Mouse (Mus musculus) neutrophil, adult 5-6 weeks (primary cell): ENCODE measurements around the gene Eef2kmt. TPM values are rescaled to one million over a fixed set of nuclear protein-coding genes. Genes with fewer than 3 reads are reported as not detected.
A peak's percentile ranks its signal among the peaks of the same experiment; 100 is the strongest.
"Not testable (repeated sequence)": the region's sequence is repeated elsewhere in the genome, so short reads cannot be mapped to it uniquely, and the experiment has no call there.

Experiments used
- ATAC-seq: fragments of 151-379, 151-347 bp; 2 replicates; pipeline ENCODE4 v1.8.0; 2017; ENCODE audit warnings: mild to moderate bottlenecking, moderate TSS enrichment; ENCODE audit not compliant: insufficient number of reproducible peaks, poor library complexity, low FRiP score, severe bottlenecking; ENCODE audit errors: extremely low read depth
- total RNA-seq: library from RNA; stranded (forward); fragments of 200-1000 nt; gene quantifications from 2 replicates; pipeline ENCODE4 v1.2.3, GENCODE M21; 2017

The Eef2kmt gene
- total RNA-seq, 1 experiment from 2014 or later: 11.3 TPM

DNA sequence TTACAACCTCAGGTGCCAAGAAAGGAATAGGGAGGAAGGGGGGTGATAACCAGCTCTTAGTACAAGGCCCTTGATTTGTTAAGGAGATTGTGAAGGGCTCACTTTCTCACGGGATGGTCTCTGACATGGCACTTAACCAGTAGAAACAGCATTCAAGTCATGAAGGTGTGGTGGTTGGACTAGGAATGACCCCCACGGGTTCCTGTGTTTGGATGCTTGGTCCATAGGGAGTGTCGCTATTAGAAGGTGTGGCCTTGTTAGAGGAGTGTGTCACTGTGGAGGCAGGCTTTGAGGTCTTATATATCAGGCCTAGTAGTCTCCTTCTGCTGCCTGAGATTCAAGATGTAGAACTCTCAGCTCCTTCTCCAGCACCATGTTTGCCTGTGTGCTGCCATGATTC is 27.7 kb downstream of the Eef2kmt start:
- ATAC-seq: not testable (repeated sequence)

DNA sequence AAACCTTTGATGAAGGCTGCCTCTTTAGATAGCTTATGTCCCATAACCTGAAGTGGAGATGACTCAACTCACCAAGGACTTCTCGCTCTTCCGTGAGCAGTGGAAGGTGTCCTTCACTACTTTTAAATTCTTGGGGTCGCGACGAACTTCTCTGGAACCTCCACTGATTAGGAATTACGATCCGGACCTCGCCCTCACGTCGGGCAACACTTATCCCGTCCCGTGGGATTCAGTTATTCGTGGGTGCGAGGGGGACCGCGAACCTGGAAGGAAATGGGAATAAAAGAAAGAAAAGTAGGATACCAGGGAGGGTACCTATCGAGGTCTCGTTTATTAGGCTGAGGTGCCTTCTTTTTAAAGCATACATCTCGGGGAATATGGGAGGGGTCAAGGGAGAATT is 28.3 kb downstream of the Eef2kmt start:
- ATAC-seq: not testable (repeated sequence)

DNA sequence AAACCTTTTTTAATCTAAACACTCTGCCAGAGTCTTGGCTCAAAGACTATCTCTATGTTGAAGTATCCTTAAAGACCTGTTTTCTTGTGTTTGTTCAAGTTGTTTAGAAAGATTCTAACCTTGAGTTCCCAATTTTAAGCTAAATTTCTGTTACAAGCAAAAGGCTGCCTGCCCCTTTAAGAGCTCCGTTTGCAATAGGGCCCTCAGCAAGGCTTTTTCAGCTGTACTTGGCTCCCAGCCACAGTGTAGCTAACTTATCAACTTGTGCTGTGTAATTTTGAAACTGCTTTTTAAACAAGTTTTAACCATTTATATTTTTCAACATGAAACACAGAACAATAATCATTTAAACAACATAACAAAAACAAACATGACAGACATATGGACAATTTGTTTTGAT is 29.2 kb downstream of the Eef2kmt start:
- ATAC-seq: not testable (repeated sequence)

DNA sequence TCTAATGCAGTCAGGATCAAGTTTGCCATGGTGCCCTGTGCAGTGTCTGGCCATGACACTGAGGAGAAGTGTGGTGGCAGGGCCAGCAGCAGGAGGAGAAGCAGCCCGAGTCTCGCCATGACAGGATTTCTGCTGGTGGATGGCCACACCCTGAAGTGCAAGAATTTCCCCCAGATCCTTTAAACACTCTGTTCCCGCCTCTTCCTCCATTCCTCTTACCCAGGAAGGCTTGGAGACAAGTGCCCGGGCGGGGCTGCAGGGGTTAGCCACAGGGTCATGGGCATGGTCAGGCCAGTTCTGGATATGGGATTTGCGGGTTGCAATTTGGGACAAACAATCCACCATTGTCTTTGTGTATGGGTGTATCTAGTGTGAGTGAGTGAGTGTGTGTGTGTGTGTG is 33.6 kb downstream of the Eef2kmt start, which contains the start of gene AU021092:
AU021092 (minus strand) TSS at position 160 of the 400 bp plus-strand sequence.
- ATAC-seq: no peak

DNA sequence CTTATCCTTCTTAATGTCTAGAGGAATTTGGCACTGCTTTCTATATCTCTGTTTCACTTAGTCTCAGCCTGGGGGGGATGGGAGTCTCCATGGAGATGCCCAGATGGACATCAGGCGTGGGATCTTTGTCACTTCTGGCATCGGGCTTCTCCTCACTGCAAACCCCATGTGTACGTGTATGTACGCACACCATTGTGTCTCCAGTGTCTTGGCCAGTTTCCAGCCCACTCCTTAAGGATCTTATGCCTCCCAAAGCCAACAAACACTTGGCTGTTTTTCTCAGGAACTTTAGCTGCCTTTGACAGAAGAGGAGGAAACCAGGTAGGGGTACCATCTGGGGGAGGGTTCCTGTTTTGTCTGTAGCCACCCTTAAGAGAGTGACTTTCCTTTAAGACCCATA is 34.4 kb downstream of the Eef2kmt start:
- ATAC-seq: no peak

DNA sequence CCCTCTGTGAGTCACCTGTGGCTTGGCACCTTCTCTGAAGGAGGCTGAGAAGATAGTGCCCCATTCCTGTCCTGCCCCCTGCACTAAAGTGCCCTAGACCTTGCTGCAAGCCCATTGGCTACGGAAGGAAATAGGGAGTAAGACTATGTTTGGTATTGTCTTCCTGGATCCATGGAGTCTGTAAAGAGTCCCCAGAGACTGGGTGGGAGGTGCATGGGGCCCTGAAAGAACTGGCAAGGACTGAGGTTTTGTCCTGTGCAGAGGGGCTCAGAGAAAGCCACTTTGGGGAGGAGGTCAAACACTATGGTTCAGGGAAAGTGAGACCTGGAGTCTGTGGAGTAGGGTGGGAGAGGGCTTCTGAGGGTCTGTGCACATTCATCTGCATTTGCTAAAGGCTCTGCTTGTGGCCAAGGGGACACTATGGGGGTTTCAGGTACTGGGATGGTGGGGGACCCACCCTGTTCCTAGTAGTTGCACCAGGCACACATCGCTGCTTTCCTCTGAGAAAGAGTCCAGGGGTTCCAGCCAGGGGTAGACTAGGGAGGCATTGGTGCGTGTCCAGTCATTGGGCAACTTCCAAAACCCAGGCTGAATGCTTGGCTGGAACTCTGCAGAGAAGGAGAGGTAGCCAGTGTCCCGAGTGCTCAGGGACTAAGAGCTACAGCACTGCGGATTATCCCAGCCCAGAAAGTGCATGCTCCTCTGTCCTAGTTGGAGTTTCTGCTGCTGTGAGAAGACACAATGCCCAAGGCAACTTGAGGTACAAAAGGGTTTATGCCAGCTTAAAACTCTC is 38.2 kb downstream of the Eef2kmt start:
- no peak for ATAC-seq

DNA sequence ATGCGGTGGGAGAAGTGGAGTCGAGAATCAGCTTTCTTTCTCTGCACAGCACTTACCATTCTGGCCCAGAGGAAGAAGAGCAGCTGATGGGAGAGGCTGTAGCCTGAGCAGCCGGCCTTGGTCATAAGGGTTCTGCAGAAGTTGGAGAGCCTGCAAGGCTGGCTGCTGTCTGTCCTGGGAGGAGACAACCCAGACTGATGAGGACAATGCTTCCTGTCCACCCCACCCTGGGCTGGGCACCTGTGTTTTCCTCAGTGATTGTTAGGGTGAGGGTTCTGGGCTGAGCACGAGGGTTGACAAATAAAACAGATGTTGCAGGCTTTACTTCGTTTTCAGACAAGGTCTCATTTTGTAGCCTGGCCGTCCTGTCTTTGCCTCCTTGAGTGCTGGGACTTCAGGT is 39.1 kb downstream of the Eef2kmt start:
- no peak for ATAC-seq

DNA sequence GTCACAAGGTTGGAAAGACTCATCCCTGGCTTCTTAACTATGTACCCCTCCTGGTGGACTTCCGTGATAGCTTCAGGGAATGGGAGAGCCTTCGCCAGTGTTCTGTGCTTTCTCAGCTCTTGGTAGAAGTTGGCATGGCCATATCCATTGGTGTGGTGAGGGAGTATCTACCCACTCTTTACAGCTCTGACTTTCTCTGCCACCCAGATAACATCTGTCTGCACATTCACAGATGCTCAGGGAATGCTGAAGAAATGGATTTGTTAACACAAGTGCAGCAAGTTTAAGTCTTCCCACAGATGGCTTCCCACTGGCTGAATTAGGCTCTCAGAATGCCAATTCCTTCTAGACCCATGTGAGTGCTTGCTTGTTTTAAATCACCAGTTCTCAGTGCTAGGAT is 41.7 kb downstream of the Eef2kmt start:
- no peak for ATAC-seq

DNA sequence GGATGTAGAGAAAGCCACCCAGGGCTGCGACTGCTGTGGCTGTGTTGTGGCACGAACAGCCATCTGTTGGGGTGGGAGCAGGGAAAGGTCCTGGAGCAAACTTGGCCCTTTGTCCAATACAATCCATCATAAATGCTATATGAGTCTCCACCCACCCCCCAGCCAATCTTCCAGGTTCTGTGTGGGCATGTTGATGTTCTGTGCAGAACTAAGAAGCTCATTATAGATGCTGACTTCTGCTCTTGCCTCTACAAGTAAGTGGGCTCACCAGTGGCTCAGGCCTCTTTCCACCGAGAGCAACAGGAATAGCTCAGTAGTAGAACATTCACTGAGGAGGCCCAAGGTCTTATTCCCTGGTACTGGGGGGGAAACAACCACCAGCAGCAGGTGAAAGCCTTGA is 43.6 kb downstream of the Eef2kmt start:
- ATAC-seq: no peak

DNA sequence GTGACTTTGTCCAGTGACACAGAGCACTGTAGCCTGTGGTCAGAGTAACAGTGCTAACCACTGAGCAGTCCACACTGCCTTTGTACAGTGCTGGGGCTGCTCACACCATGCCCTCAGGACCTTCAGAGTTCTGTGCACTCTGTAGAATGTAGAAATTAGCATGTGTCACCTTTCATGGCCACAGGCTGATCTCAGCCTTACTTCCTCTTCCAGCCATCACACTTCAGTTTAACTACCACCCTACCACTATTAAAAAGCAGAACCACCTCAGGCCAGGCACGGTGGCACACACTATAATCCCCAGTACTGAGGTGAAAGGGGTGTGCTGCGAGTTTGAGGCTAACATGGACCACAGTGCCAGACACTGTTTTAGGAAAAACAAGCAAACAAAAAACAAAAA is 45.4 kb downstream of the Eef2kmt start:
- peak; percentile 66; the same call in 1 of the 2 replicates for ATAC-seq

DNA sequence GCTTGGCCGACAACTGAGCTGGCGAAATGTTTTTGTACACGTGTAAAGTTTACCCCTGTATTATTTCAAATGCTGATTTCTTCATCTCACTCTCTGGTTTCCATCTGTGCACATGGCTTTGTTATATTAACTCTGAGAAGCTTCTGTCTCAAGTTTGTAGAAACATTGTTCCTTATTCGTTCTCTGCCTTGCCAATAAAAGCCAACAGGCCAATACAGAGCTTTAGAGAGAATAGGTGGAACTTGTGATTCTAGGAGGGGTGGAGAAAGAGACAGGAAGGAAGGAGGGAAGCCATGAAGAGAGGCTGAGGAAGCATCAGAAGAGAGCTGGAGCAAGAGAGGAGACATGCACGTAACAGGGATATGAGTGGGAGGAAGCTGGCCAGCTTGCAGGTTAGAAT is 49.7 kb downstream of the Eef2kmt start:
- ATAC-seq: no peak

DNA sequence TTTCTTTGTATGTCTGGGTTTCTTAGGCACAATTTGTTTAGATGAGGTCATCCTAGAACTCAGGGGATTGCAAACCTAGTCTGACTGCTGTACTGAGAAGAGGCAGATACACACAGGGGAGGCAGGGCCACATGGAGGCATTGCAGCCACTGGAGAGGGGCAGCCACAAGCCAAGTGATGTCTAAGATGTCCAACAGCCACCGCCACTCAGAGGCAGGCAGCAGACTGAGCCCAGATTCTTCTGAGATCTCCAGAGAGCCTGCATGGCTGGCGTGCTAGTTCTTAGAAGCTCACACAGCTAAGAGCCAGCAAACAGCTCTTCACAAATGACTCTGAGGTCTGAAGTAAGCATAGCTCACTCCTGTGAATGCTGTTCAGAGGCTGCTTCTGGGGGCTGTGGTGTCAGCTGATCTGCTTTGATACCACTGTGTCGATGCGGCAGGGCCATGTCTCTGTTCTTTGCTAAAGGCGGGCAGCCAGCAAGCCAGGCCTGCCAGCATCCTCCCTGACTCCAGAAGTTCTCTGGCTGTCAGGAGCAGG is 50.3 kb downstream of the Eef2kmt start:
- ATAC-seq: no peak

DNA sequence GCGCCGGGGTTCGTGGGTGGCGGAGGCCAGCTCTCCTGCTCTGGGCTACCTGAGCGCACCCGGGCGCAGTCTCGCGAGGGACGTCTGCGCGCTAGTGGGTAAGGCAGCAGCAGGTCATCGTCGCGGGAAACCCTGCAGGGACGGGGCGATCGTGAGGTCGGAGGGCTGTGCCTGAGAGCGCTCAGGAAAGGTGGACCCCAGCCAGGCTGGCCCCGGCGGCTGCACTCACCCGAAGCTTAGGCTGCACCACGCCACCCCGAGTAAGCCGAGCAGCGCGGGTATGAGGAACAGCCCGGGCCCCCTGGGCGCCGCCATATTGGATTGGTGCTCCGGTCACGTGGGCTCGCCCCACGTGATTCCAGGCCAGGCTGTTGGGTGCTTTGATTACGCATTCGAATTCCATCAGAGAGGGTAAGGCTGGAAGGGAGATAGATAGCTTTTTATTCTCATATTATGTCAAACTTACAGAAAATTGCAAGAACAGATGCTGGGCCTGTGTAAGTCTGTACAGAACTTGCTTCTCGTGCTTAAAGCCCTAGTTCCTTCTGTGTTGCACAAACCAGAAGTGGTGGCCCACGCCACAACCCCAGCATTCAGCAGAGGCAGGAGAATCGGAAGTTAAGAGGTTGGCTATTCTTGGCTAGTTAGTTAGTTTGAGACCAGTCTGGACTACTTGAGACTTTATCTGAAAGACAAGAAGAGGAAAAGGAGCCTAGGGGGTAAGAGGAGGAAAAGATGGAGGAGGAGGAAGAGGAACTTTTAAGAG is 51.9 kb downstream of the Eef2kmt start, which contains the start of gene Nagpa:
Nagpa (minus strand) TSS at position 345 of the 766 bp plus-strand sequence.
- ATAC-seq: peak; percentile 79

DNA sequence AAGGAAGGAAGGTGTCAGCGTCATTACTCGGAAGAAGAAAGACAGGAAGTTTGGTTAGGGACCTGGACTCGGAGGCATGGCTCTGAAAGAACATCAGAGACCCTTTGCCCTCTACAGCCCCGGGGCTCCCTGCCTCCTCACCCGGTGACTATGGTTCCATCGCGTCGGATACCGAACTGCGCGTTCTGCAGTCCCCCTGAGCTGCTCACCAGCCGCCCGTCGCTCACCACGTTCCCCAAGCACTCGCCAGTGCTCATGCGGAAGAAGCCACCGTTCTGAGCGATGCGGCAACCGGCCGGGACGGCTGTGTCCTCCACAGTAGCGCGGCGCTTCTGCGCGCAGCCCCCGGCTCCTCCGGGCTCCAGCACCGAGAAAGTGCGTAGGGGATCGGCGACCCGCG is 52.6 kb downstream of the Eef2kmt start:
- no peak for ATAC-seq

DNA sequence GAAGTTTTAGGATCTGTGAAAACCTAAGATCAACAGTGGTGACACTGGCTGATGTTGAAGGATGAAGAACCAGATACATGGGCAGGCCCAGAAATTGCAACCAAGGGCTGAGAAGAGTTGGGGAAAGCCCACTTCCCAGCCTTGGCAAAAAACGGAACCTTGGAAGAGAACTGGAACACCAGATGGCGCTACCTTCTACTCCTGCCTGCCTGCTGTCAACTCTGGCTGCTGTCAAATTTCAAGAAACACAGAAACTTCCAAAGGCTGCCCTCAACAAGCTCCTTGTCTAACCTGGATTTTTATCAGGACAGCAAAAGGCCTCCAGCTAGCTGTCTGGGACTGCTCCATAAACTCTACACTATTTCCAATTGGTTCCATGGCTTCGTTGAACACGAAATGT is 53.1 kb downstream of the Eef2kmt start:
- ATAC-seq: no peak

DNA sequence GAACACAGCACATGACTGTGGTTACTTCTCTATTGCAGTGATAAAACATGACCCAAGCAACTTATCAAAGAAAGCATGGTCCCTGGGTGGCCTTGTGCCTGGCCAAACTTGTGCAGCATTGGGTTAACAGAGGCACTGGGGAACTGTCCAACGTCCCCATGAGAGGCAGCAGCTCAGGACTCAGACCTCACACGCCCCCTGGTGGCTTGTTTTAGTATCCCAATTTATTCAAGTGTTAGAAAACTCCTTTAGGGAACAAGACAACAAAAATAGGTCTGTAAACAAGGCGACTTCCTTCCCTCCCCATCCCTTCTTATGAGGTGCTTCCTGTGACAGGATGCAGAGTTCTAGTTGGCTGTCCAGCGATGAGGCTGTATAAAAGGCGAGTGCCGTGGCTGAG is 60.7 kb downstream of the Eef2kmt start:
- peak; percentile 21; the same call in 1 of the 2 replicates for ATAC-seq
